Mouse (Mus musculus) liver, adult 2 months (tissue): ENCODE results near the gene Rasal2.

ENCODE experiments used
- CTCF ChIP-seq: fragments of 200-500 bp; IDR thresholded peaks from 2 replicates; pipeline ENCODE4 v1.5.1; 2011; ENCODE audit warnings: low read depth, low read length, control low read depth
- POLR2A ChIP-seq: fragments of 200-500 bp; IDR thresholded peaks from 2 replicates; pipeline ENCODE4 v1.6.1; 2011; ENCODE audit warnings: low read length, control low read depth; ENCODE audit not compliant: insufficient read depth; ENCODE audit errors: extremely low read depth

DNA sequence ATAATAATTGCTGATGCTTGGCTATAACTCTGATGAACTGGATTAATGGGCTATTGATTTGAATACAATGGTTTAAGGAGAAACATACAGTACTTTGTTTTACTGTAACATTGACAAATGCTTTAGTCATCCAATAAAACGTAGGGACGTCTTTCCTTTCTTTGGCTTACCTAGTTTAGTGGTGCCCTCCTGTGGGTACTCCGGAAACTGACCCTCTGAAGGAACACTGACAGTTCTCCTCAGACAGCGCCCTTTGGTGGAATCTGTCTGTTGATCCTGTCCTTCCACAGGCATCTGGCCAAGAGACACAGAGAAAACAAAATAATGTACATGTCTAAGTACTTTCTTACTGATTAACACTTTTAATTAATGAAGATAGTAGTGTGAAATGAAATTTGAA lies 125.8 kb downstream of the Rasal2 start:
- TF ChIP-seq CTCF (peak; percentile 20; the same call in 1 of the 2 replicates), POLR2A (no peak)
